Mouse (Mus musculus) retina, embryonic 14.5 days (tissue): ENCODE measurements around the gene Ssbp2.

ENCODE experiments used
- DNase-seq: peaks from one replicate; pipeline ENCODE4 v3.0.0-alpha.2; 2015; ENCODE audit warnings: low spot score

Gene Ssbp2

GRCm38 (mm10) chr13:91459896-91460620, at the start of gene Ssbp2:
Ssbp2 (plus strand) TSS chr13:91460283.
- peak; percentile 61 for DNase-seq

GRCm38 (mm10) chr13:91413752-91414503, 46.2 kb upstream of the Ssbp2 start:
- no peak for DNase-seq

- no peak for DNase-seq
These were observed 44.2 kb upstream of the Ssbp2 start for GRCm38 (mm10) chr13:91415896-91416295.

- no peak for DNase-seq
These were observed 43.4 kb upstream of the Ssbp2 start for GRCm38 (mm10) chr13:91416698-91417097.

GRCm38 (mm10) chr13:91421387-91421949, 38.6 kb upstream of the Ssbp2 start:
- DNase-seq, result peak; percentile 78

GRCm38 (mm10) chr13:91430867-91431266, 29.2 kb upstream of the Ssbp2 start:
- no peak for DNase-seq

- DNase-seq, result no peak
These were observed 28.4 kb upstream of the Ssbp2 start for GRCm38 (mm10) chr13:91431392-91432355.

- DNase-seq, result no peak
These were observed 27.1 kb upstream of the Ssbp2 start for GRCm38 (mm10) chr13:91433021-91433420.

GRCm38 (mm10) chr13:91437931-91438330, 22.2 kb upstream of the Ssbp2 start:
- DNase-seq, result no peak

- no peak for DNase-seq
These were observed 18.6 kb upstream of the Ssbp2 start for GRCm38 (mm10) chr13:91441476-91441875.

GRCm38 (mm10) chr13:91446728-91447127, 13.4 kb upstream of the Ssbp2 start:
- no peak for DNase-seq

GRCm38 (mm10) chr13:91448936-91449335, 11.1 kb upstream of the Ssbp2 start:
- DNase-seq, result no peak

- DNase-seq, result no peak
These were observed 8.5 kb upstream of the Ssbp2 start for GRCm38 (mm10) chr13:91451405-91452166.

- no peak for DNase-seq
These were observed 7.8 kb upstream of the Ssbp2 start for GRCm38 (mm10) chr13:91452269-91452668.

GRCm38 (mm10) chr13:91453236-91453635, 6.8 kb upstream of the Ssbp2 start:
- DNase-seq, result no peak

GRCm38 (mm10) chr13:91456041-91456440, 4.0 kb upstream of the Ssbp2 start:
- DNase-seq, result no peak

GRCm38 (mm10) chr13:91456735-91457134, 3.3 kb upstream of the Ssbp2 start:
- DNase-seq, result no peak

- DNase-seq, result no peak
These were observed 2.1 kb upstream of the Ssbp2 start for GRCm38 (mm10) chr13:91457974-91458373.

GRCm38 (mm10) chr13:91459489-91459888, 594 bp upstream of the Ssbp2 start:
- DNase-seq, result no peak

GRCm38 (mm10) chr13:91460621-91461284, 670 bp downstream of the Ssbp2 start:
- peak; percentile 97 for DNase-seq

GRCm38 (mm10) chr13:91461299-91461698, 1.2 kb downstream of the Ssbp2 start:
- DNase-seq, result no peak
